Mouse (Mus musculus) kidney, embryonic 16.5 days (tissue): Measurements from ENCODE around the gene Glo1. TPM values are rescaled to one million over a fixed set of nuclear protein-coding genes. Genes with fewer than 3 reads are reported as not detected.
A peak's percentile ranks its signal among the peaks of the same experiment; 100 is the strongest.

Experiments used
- ATAC-seq: fragments of 200-750 bp; cut with Nextera tagmentation; 2 replicates; pipeline ENCODE4 v1.8.0; 2017; ENCODE audit warnings: moderate TSS enrichment; ENCODE audit not compliant: low FRiP score, low TSS enrichment
- H3K27ac ChIP-seq: fragments of 300-500 bp; sonication (generic); 2 replicates; pipeline ENCODE4 v1.5.1; 2014; ENCODE audit warnings: low read length
- H3K27me3 ChIP-seq: fragments of 300-500 bp; sonication (generic); 2 replicates; pipeline ENCODE4 v1.6.1; 2014; ENCODE audit warnings: low read length, control low read depth, mixed read lengths; ENCODE audit not compliant: insufficient read depth
- H3K36me3 ChIP-seq: fragments of 300-500 bp; sonication (generic); 2 replicates; pipeline ENCODE4 v1.6.1; 2014; ENCODE audit warnings: low read length, control low read depth, mixed read lengths; ENCODE audit not compliant: insufficient read depth
- H3K4me1 ChIP-seq: fragments of 300-500 bp; sonication (generic); 2 replicates; pipeline ENCODE4 v1.6.1; 2014; ENCODE audit warnings: low read length, control low read depth, mixed read lengths; ENCODE audit not compliant: insufficient read depth
- H3K4me2 ChIP-seq: fragments of 300-500 bp; sonication (generic); replicated peaks from 2 replicates; pipeline ENCODE4 v1.6.1; 2014; ENCODE audit warnings: low read depth, low read length
- H3K4me3 ChIP-seq: fragments of 300-500 bp; sonication (generic); 2 replicates; pipeline ENCODE4 v1.5.1; 2014; ENCODE audit warnings: mild to moderate bottlenecking, low read length
- H3K9ac ChIP-seq: fragments of 300-500 bp; sonication (generic); replicated peaks from 2 replicates; pipeline ENCODE4 v1.6.1; 2014; ENCODE audit warnings: low read length
- H3K9me3 ChIP-seq: fragments of 300-500 bp; sonication (generic); 2 replicates; pipeline ENCODE4 v1.6.1; 2016; ENCODE audit warnings: low read length, control low read depth
- WGBS: fragments of 180-500 bp; shearing (Covaris S2); extraction: QIAGEN DNeasy Blood & Tissue Kit; methylation state at CpG from one replicate; pipeline ENCODE4 v1.1.7; 2014; 5-methylcytosine and 5-hydroxymethylcytosine counted together
- polyA plus RNA-seq: library from polyadenylated mRNA; unstranded; fragments of >200 nt; fragmentation: Nextera tagmentation; extraction: Ambion mirVana; gene quantifications from 2 replicates; pipeline ENCODE4 v1.2.1, GENCODE M21; 2015

Glo1 gene
- polyA plus RNA-seq, 1 experiment from 2014 or later, result 222 TPM

DNA sequence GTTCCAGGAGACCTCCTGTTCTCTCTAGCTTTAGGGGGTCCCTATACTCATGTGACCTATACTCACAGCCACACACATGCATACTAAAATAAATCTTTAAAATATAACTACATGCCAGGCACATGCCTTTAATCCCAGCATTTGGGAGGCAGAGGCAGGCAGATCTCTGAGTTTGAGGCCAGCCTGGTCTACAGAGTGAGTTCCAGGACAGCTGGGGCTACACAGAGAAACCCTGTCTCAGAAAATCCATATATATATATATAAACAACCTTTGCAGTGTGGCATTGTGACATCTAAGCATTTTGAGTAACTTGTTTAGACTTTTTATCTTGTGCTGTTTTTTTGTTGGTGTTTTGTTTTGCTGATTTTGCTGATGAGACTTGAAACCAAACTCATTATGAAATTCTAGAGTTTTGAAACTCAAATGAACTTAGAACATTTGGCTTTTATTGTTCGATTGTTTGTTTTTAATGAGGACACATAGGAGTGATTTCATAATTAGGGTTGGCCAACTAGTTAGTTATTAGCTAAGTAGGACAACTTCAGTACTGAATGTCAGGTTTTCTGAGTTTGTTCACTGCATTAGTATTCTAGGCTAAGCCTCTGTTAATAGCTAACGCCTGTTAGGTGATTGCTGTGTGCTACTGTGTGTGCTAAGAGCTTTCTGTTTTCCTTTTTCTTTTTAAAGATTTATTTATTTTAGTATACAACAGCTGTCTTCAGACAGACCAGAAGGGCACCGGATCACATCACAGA is 8.4 kb downstream of the Glo1 start:
- no peaks in the 10 kb centered on the region for H3K36me3 ChIP-seq
- WGBS, result 74% methylated on average over 3 of the region's 3 CpGs
- H3K4me1 ChIP-seq, result no peaks in the 10 kb centered on the region
- H3K27ac ChIP-seq, result no peak overlapping the region
- H3K9ac ChIP-seq, result no peak overlapping the region
- ATAC-seq, result no peak
- H3K4me2 ChIP-seq, result no peak overlapping the region
- H3K27me3 ChIP-seq, result no peaks in the 10 kb centered on the region
- H3K9me3 ChIP-seq, result no peaks in the 10 kb centered on the region
- no peak overlapping the region for H3K4me3 ChIP-seq

DNA sequence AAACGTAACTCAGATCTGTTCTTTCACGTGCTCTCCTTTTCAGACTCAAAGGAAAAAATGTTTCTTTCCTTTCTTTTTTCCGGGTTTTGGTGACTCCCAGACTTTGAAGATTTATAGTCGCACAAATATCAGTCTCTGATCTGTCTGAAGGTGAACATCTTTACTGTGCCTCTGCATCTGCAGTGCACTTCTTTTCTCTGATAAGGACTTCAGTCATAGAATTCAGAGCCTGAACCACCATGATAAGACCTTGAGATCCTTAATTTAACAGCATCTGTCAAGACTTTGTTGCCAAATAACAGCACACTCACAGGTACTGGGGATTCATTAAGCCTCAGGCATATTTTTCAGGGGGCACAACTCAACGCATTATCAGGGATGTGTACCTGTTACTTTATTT is 10.5 kb downstream of the Glo1 start:
- H3K4me3 ChIP-seq, result no peak overlapping the region
- H3K9me3 ChIP-seq, result no peaks in the 10 kb centered on the region
- no peaks in the 10 kb centered on the region for H3K27me3 ChIP-seq
- no peak for ATAC-seq
- 68% methylated on average over 5 of the region's 5 CpGs for WGBS
- H3K9ac ChIP-seq, result no peak overlapping the region
- no peak overlapping the region for H3K4me2 ChIP-seq
- no peaks in the 10 kb centered on the region for H3K36me3 ChIP-seq
- no peak overlapping the region for H3K27ac ChIP-seq
- peaks cover 5% of the 10 kb centered on the region for H3K4me1 ChIP-seq

DNA sequence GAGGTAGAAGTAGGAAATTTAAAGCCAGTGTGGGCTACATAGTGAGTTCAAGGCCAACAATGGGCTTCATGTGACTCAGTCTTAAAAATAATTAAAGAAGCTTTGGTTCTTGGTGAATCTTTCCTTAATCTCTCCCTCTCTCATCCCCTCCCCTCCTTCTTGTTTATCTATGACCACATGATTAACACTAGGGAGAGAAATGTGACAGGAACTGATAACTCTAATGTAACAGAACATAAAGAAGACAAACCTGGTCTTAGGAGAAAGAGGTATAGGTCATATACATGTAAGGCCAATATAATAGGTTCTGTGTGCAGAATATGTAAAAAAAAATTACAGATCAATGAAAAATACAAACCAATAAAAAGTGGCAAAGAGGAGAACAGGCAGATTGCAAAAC is 13.3 kb downstream of the Glo1 start:
- Histone ChIP-seq H3K27ac (no peak overlapping the region), H3K4me3 (no peak overlapping the region), H3K4me1 (peaks cover 19% of the 10 kb centered on the region), H3K9me3 (no peaks in the 10 kb centered on the region), H3K4me2 (no peak overlapping the region), H3K36me3 (0 out of 2 replicates have a peak, but pooled peaks cover 2% of the 10 kb centered on the region), H3K9ac (no peak overlapping the region), H3K27me3 (no peaks in the 10 kb centered on the region)
- no peak for ATAC-seq

- Histone ChIP-seq H3K4me3 (peak overlapping the region; percentile 80), H3K9me3 (no peaks in the 10 kb centered on the region), H3K9ac (peak overlapping the region; percentile 90), H3K27me3 (no peaks in the 10 kb centered on the region), H3K27ac (peak overlapping the region; percentile 93), H3K4me2 (peak overlapping the region; percentile 75), H3K36me3 (0 out of 2 replicates have a peak, but pooled peaks cover 6% of the 10 kb centered on the region), H3K4me1 (peaks cover 29% of the 10 kb centered on the region)
- 0% methylated on average over 34 of the region's 34 CpGs for WGBS
- peak; percentile 100 for ATAC-seq
Measured at GRCm38 (mm10) chr17:30612075-30612859, 14.4 kb downstream of the Glo1 start.

- peak overlapping the region; percentile 80 for H3K4me3 ChIP-seq
- H3K36me3 ChIP-seq, result 0 out of 2 replicates have a peak, but pooled peaks cover 7% of the 10 kb centered on the region
- WGBS, result 23% methylated on average over 18 of the region's 18 CpGs
- H3K4me2 ChIP-seq, result peak overlapping the region; percentile 75
- H3K4me1 ChIP-seq, result peaks cover 33% of the 10 kb centered on the region
- no peaks in the 10 kb centered on the region for H3K27me3 ChIP-seq
- no peaks in the 10 kb centered on the region for H3K9me3 ChIP-seq
- H3K27ac ChIP-seq, result peak overlapping the region; percentile 93
- no peak for ATAC-seq
- peak overlapping the region; percentile 90 for H3K9ac ChIP-seq
Measured at GRCm38 (mm10) chr17:30611221-30612074, 15.2 kb downstream of the Glo1 start.

- no peak overlapping the region for H3K4me2 ChIP-seq
- H3K27ac ChIP-seq, result no peak overlapping the region
- H3K9ac ChIP-seq, result no peak overlapping the region
- H3K4me3 ChIP-seq, result no peak overlapping the region
- WGBS, result 84% methylated on average over 1 of the region's 1 CpGs
- H3K9me3 ChIP-seq, result no peaks in the 10 kb centered on the region
- 0 out of 2 replicates have a peak, but pooled peaks cover 7% of the 10 kb centered on the region for H3K36me3 ChIP-seq
- H3K27me3 ChIP-seq, result no peaks in the 10 kb centered on the region
- peaks cover 33% of the 10 kb centered on the region for H3K4me1 ChIP-seq
- no peak for ATAC-seq
Measured at GRCm38 (mm10) chr17:30610739-30611138, 15.9 kb downstream of the Glo1 start.

DNA sequence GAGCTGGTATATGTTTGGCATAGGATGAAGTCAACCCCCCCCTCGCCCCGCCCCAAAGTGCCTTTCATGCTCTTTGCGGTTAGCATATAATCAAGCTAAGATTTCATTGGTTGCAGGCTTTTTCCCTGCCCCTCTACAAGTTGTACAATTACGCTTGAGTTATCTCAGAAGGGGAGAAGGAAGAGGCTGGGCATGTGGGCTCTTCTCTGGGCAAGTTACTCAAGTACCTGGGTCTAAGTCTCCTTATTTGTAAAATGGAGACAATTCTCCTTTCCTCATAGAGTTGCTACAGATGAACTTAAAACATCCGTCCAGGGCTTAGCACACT is 16.7 kb downstream of the Glo1 start:
- Histone ChIP-seq H3K9ac (no peak overlapping the region), H3K4me2 (no peak overlapping the region), H3K9me3 (no peaks in the 10 kb centered on the region), H3K4me3 (no peak overlapping the region), H3K27ac (no peak overlapping the region), H3K27me3 (no peaks in the 10 kb centered on the region), H3K4me1 (peaks cover 33% of the 10 kb centered on the region), H3K36me3 (0 out of 2 replicates have a peak, but pooled peaks cover 7% of the 10 kb centered on the region)
- ATAC-seq, result no peak
- 97% methylated on average over 5 of the region's 5 CpGs for WGBS

- no peak for ATAC-seq
- Histone ChIP-seq H3K4me2 (no peak overlapping the region), H3K9ac (no peak overlapping the region), H3K27ac (0 out of 2 replicates have a peak overlapping the region, but pooled peaks have one; percentile 10), H3K4me3 (no peak overlapping the region), H3K36me3 (0 out of 2 replicates have a peak, but pooled peaks cover 7% of the 10 kb centered on the region), H3K9me3 (no peaks in the 10 kb centered on the region), H3K27me3 (no peaks in the 10 kb centered on the region), H3K4me1 (peaks cover 36% of the 10 kb centered on the region)
- WGBS, result 68% methylated on average over 16 of the region's 16 CpGs
Measured at GRCm38 (mm10) chr17:30609305-30609979, 17.2 kb downstream of the Glo1 start.

DNA sequence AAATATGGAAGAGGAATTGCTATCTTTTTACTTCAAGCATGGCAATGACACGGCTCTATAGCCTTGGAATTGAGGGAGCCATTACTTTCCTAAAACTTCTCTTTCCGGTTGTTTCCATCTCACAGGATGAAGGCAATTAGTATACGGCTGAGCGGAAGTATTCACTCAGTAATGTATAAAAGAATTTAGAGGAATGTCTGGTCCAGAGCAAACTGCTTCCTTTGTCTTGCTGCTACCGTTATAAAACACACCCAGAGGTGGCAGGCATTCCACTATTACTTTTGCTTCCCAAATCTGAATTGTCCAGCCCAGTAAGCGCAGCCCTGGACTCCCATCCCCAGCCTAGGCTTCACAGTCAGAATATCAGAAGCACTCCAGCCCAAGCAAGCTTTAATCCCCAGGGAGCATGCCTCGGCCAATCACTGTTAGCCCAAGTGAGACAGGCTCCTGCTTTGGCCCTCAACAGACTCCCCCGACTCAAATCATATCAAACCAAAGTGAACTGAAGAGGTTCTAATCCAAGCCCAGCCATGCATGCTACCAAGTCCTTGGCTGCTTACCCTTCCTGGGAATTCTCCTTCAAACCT is 18.7 kb downstream of the Glo1 start:
- peaks cover 40% of the 10 kb centered on the region for H3K4me1 ChIP-seq
- H3K36me3 ChIP-seq, result peaks cover 14% of the 10 kb centered on the region
- no peaks in the 10 kb centered on the region for H3K9me3 ChIP-seq
- no peak for ATAC-seq
- no peak overlapping the region for H3K9ac ChIP-seq
- H3K27me3 ChIP-seq, result no peaks in the 10 kb centered on the region
- no peak overlapping the region for H3K4me3 ChIP-seq
- H3K27ac ChIP-seq, result peak overlapping the region; percentile 29; the same call in 1 of the 2 replicates
- 58% methylated on average over 8 of the region's 8 CpGs for WGBS
- H3K4me2 ChIP-seq, result no peak overlapping the region
